Mouse (Mus musculus): ENCODE measurements around the gene Scp2d1.

- no peak for TF ChIP-seq POLR2A (IDR thresholded peaks at IDR 0.05; ENCODE audit: borderline replicate concordance, extremely low read depth, insufficient read depth, insufficient read length, poor library complexity, severe bottlenecking)
- no peak for TF ChIP-seq CTCF (IDR thresholded peaks at IDR 0.05; ENCODE audit: borderline replicate concordance, extremely low read depth, insufficient read depth, insufficient read length)
Observed at GRCm38 (mm10) chr2:144781871-144782270, 41.6 kb upstream of the Scp2d1 start.
